Mouse (Mus musculus) MEL (cell line): ENCODE results near the gene Tyw1.

ENCODE experiments used
- CTCF ChIP-seq, 3 experiments: IDR thresholded peaks in 2 of 3; conservative IDR thresholded peaks in 1 of 3; 2 replicates each; pipeline ENCODE4 v1.5.1; 2011 to 2012; ENCODE audit warnings: low read length in 3 of 3, low read depth in 2 of 3, mild to moderate bottlenecking in 2 of 3, improper control_type of control experiment in 1 of 3, inconsistent platforms in 1 of 3, mixed read lengths in 1 of 3, moderate library complexity in 1 of 3; ENCODE audit not compliant: control insufficient read depth in 1 of 3, insufficient read depth in 1 of 3, poor library complexity in 1 of 3, severe bottlenecking in 1 of 3
- HCFC1 ChIP-seq: IDR thresholded peaks from 2 replicates; pipeline ENCODE4 v1.6.1; 2012; ENCODE audit warnings: low read depth, mild to moderate bottlenecking, inconsistent platforms, low read length, improper control_type of control experiment, moderate library complexity
- MAFK ChIP-seq: IDR thresholded peaks from 2 replicates; pipeline ENCODE4 v1.6.1; 2011; ENCODE audit warnings: low read depth, mild to moderate bottlenecking, low read length, improper control_type of control experiment, borderline replicate concordance
- MAX ChIP-seq: IDR thresholded peaks from 2 replicates; pipeline ENCODE4 v1.6.1; 2011; ENCODE audit warnings: low read length, improper control_type of control experiment
- MYC ChIP-seq: IDR thresholded peaks from 2 replicates; pipeline ENCODE4 v1.6.1; 2011; ENCODE audit warnings: low read depth, mild to moderate bottlenecking, low read length, improper control_type of control experiment, moderate library complexity
- POLR2A ChIP-seq, 2 experiments: IDR thresholded peaks; 2 replicates each; pipeline ENCODE4 v1.6.1; 2011 to 2012; ENCODE audit warnings: low read length in 2 of 2, mild to moderate bottlenecking in 2 of 2, control low read depth in 1 of 2, improper control_type of control experiment in 1 of 2, low read depth in 1 of 2, moderate library complexity in 1 of 2; ENCODE audit not compliant: control insufficient read depth in 1 of 2, insufficient read depth in 1 of 2, poor library complexity in 1 of 2
- POLR2AphosphoS2 ChIP-seq: IDR thresholded peaks from 2 replicates; pipeline ENCODE4 v1.6.1; 2011; ENCODE audit warnings: low read length, improper control_type of control experiment
- SMC3 ChIP-seq: IDR thresholded peaks from 2 replicates; pipeline ENCODE4 v1.6.1; 2011; ENCODE audit warnings: low read depth, low read length, improper control_type of control experiment
- TAL1 ChIP-seq: IDR thresholded peaks from 2 replicates; pipeline ENCODE4 v1.6.1; 2012; ENCODE audit warnings: mild to moderate bottlenecking, inconsistent platforms, low read length, moderate library complexity, mixed read lengths

DNA sequence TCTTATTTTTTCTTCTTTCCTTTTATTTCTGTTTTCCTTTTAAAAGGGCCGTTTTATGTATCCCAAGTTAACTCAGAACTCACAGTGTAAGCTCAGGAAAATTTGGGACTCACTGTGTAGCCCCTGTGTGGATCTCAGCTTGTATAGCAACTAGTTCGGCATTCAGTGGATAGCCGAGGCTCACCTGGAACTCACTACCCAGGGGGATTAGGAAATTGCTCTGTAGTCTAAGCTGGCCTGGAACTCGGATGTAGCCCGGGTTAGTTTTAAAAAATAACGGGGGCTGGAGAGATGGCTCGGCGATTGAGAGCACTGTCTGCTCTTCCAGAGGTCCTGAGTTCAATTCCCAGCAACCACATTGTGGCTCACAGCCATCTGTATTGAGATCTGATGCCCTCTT, 1.9 kb downstream of the Tyw1 start:
- TF ChIP-seq TAL1 (no peak), CTCF (IDR thresholded peaks at IDR 0.05 in 2 of 3, conservative IDR thresholded peaks at IDR 0.05 in 1 of 3; ENCODE audit: control insufficient read depth in 1 of 3, insufficient read depth in 1 of 3, low read depth in 2 of 3, low read length in 3 of 3, poor library complexity in 1 of 3, severe bottlenecking in 1 of 3) (no peak), HCFC1 (no peak), MAFK (no peak), POLR2A (IDR thresholded peaks at IDR 0.05; ENCODE audit: control insufficient read depth in 1 of 2, insufficient read depth in 1 of 2, low read depth in 1 of 2, low read length in 2 of 2, poor library complexity in 1 of 2) (no peak), SMC3 (no peak), MAX (no peak), POLR2AphosphoS2 (no peak), MYC (no peak)
